Mouse (Mus musculus) lung, postnatal 0 days (tissue): ENCODE results near the gene Dmbt1. TPM values are rescaled to one million over a fixed set of nuclear protein-coding genes. Genes with fewer than 3 reads are reported as not detected.
"Not testable (repeated sequence)": the region's sequence is repeated elsewhere in the genome, so short reads cannot be mapped to it uniquely, and the experiment has no call there.

Experiments
- ATAC-seq: fragments of 200-750 bp; cut with Nextera tagmentation; 2 replicates; pipeline ENCODE4 v1.8.0; 2017; ENCODE audit warnings: moderate library complexity
- DNase-seq: peaks from one replicate; pipeline ENCODE4 v3.0.0-alpha.2; 2016; ENCODE audit warnings: low spot score
- H3K27ac ChIP-seq: fragments of 300-500 bp; sonication (generic); 2 replicates; pipeline ENCODE4 v1.5.1; 2014; ENCODE audit warnings: antibody characterized with exemption, mild to moderate bottlenecking, low read length, mixed read lengths
- H3K27me3 ChIP-seq: fragments of 300-500 bp; sonication (generic); replicated peaks from 2 replicates; pipeline ENCODE4 v1.6.1; 2014; ENCODE audit warnings: low read length, mixed read lengths; ENCODE audit not compliant: insufficient read depth
- H3K36me3 ChIP-seq: fragments of 300-500 bp; sonication (generic); 2 replicates; pipeline ENCODE4 v1.6.1; 2014; ENCODE audit warnings: low read length, mixed read lengths; ENCODE audit not compliant: insufficient read depth
- H3K4me1 ChIP-seq: fragments of 300-500 bp; sonication (generic); 2 replicates; pipeline ENCODE4 v1.6.1; 2014; ENCODE audit warnings: antibody characterized with exemption, low read depth, low read length, mixed read lengths; ENCODE audit not compliant: insufficient read depth
- H3K4me2 ChIP-seq: fragments of 300-500 bp; sonication (generic); replicated peaks from 2 replicates; pipeline ENCODE4 v1.6.1; 2014; ENCODE audit warnings: low read depth, mild to moderate bottlenecking, low read length, moderate library complexity, mixed read lengths
- H3K4me3 ChIP-seq: fragments of 300-500 bp; sonication (generic); 2 replicates; pipeline ENCODE4 v1.5.1; 2014; ENCODE audit warnings: low read depth, low read length
- H3K9ac ChIP-seq: fragments of 300-500 bp; sonication (generic); replicated peaks from 2 replicates; pipeline ENCODE4 v1.6.1; 2014; ENCODE audit warnings: low read depth, mild to moderate bottlenecking
- H3K9me3 ChIP-seq: fragments of 300-500 bp; sonication (generic); 2 replicates; pipeline ENCODE4 v1.6.1; 2016; ENCODE audit warnings: low read length, mixed read lengths
- CTCF ChIP-seq: IDR thresholded peaks from 2 replicates; pipeline ENCODE4 v1.5.1; 2016; ENCODE audit warnings: antibody characterized with exemption, mild to moderate bottlenecking
- EP300 ChIP-seq: IDR thresholded peaks from 2 replicates; pipeline ENCODE4 v1.6.1; 2016; ENCODE audit warnings: antibody characterized with exemption, mild to moderate bottlenecking, control low read depth
- WGBS: fragments of 180-500 bp; shearing (Covaris S2); extraction: QIAGEN DNeasy Blood & Tissue Kit; methylation state at CpG from one replicate; pipeline ENCODE4 v1.1.7; 2014; 5-methylcytosine and 5-hydroxymethylcytosine counted together
- polyA plus RNA-seq: library from polyadenylated mRNA; unstranded; fragments of >200 nt; fragmentation: Nextera tagmentation; extraction: Ambion mirVana; gene quantifications from 2 replicates; pipeline ENCODE4 v1.2.1, GENCODE M21; 2015

The Dmbt1 gene
- polyA plus RNA-seq, 1 experiment from 2014 or later: not detected

GRCm38 (mm10) chr7:131068191-131068590 is 36.3 kb downstream of the Dmbt1 start:
- not testable (repeated sequence) for H3K9ac ChIP-seq, H3K27ac ChIP-seq, ATAC-seq, H3K27me3 ChIP-seq, H3K9me3 ChIP-seq, DNase-seq, H3K4me2 ChIP-seq, H3K36me3 ChIP-seq, H3K4me3 ChIP-seq, H3K4me1 ChIP-seq
- 0% methylated on average over 1 of the region's 1 CpGs for WGBS
- TF ChIP-seq CTCF: peak; percentile 62

GRCm38 (mm10) chr7:131073476-131073875 is 41.6 kb downstream of the Dmbt1 start:
- H3K36me3 ChIP-seq, H3K4me3 ChIP-seq, ATAC-seq, H3K4me2 ChIP-seq, H3K9ac ChIP-seq, DNase-seq, H3K9me3 ChIP-seq, H3K27me3 ChIP-seq, H3K27ac ChIP-seq, H3K4me1 ChIP-seq: not testable (repeated sequence)
- WGBS: 73% methylated on average over 3 of the region's 3 CpGs

- not testable (repeated sequence) for H3K27me3 ChIP-seq, H3K36me3 ChIP-seq, DNase-seq, H3K9me3 ChIP-seq, H3K4me2 ChIP-seq, H3K4me3 ChIP-seq, H3K4me1 ChIP-seq, H3K27ac ChIP-seq, ATAC-seq, H3K9ac ChIP-seq
- 66% methylated on average over 6 of the region's 6 CpGs for WGBS
Measured at GRCm38 (mm10) chr7:131074098-131074497, 42.2 kb downstream of the Dmbt1 start.

GRCm38 (mm10) chr7:131075956-131076355 is 44.1 kb downstream of the Dmbt1 start:
- no peak for ATAC-seq
- TF ChIP-seq EP300: no peak
- peak; percentile 62 for TF ChIP-seq CTCF
- WGBS: 0% methylated on average over 1 of the region's 1 CpGs
- H3K4me1 ChIP-seq: no peaks in the 10 kb centered on the region
- no peak overlapping the region for H3K4me3 ChIP-seq
- no peak for DNase-seq
- no peaks in the 10 kb centered on the region for H3K9me3 ChIP-seq
- no peaks in the 10 kb centered on the region for H3K36me3 ChIP-seq
- H3K4me2 ChIP-seq: no peak overlapping the region
- H3K27me3 ChIP-seq: no peaks in the 10 kb centered on the region
- H3K27ac ChIP-seq: no peak overlapping the region
- H3K9ac ChIP-seq: no peak overlapping the region

GRCm38 (mm10) chr7:131082403-131082802 is 50.5 kb downstream of the Dmbt1 start:
- not testable (repeated sequence) for ATAC-seq

GRCm38 (mm10) chr7:131112486-131112885 is 80.6 kb downstream of the Dmbt1 start:
- no peaks in the 10 kb centered on the region for H3K9me3 ChIP-seq
- H3K4me3 ChIP-seq: no peak overlapping the region
- no peaks in the 10 kb centered on the region for H3K36me3 ChIP-seq
- ATAC-seq: no peak
- no peaks in the 10 kb centered on the region for H3K27me3 ChIP-seq
- H3K9ac ChIP-seq: no peak overlapping the region
- H3K27ac ChIP-seq: no peak overlapping the region
- no peaks in the 10 kb centered on the region for H3K4me1 ChIP-seq
- no peak overlapping the region for H3K4me2 ChIP-seq
- TF ChIP-seq CTCF (peak; percentile 76), EP300 (no peak)
- peak; percentile 56 for DNase-seq
- WGBS: 19% methylated on average over 3 of the region's 3 CpGs

More at GRCm38 (mm10) chr7:131082403-131082802, 50.5 kb downstream of the Dmbt1 start:
- H3K36me3 ChIP-seq, H3K9me3 ChIP-seq, H3K4me3 ChIP-seq, H3K9ac ChIP-seq, H3K27ac ChIP-seq, H3K4me1 ChIP-seq, DNase-seq, H3K4me2 ChIP-seq, H3K27me3 ChIP-seq: not testable (repeated sequence)
- WGBS: 70% methylated on average over 9 of the region's 9 CpGs

- no peak overlapping the region for H3K4me2 ChIP-seq
- 30% methylated on average over 6 of the region's 6 CpGs for WGBS
Measured at GRCm38 (mm10) chr7:131113676-131114075, 81.8 kb downstream of the Dmbt1 start.

More at GRCm38 (mm10) chr7:131113676-131114075, 81.8 kb downstream of the Dmbt1 start:
- TF ChIP-seq EP300 (no peak), CTCF (no peak)
- H3K27me3 ChIP-seq: no peaks in the 10 kb centered on the region
- H3K4me3 ChIP-seq: no peak overlapping the region
- no peak overlapping the region for H3K27ac ChIP-seq
- H3K9ac ChIP-seq: no peak overlapping the region
- H3K4me1 ChIP-seq: no peaks in the 10 kb centered on the region
- DNase-seq: no peak
- ATAC-seq: no peak
- no peaks in the 10 kb centered on the region for H3K36me3 ChIP-seq
- no peaks in the 10 kb centered on the region for H3K9me3 ChIP-seq
